Mouse (Mus musculus) limb, embryonic 11.5 days (tissue): ENCODE results near the gene Gast. TPM values are rescaled to one million over a fixed set of nuclear protein-coding genes. Genes with fewer than 3 reads are reported as not detected.

Experiments
- ATAC-seq: fragments of 200-750 bp; cut with Nextera tagmentation; 2 replicates; pipeline ENCODE4 v1.8.0; 2017; ENCODE audit warnings: low read depth; ENCODE audit not compliant: insufficient number of reproducible peaks, low FRiP score, low TSS enrichment
- DNase-seq: peaks from one replicate; pipeline ENCODE4 v3.0.0-alpha.2; 2015; ENCODE audit warnings: low spot score
- H3K27ac ChIP-seq: fragments of 300-500 bp; sonication (generic); replicated peaks from 2 replicates; pipeline ENCODE4 v1.5.1; 2014; ENCODE audit warnings: low read depth, mild to moderate bottlenecking, low read length
- H3K27me3 ChIP-seq: fragments of 300-500 bp; sonication (generic); 2 replicates; pipeline ENCODE4 v1.6.1; 2014; ENCODE audit warnings: mild to moderate bottlenecking, low read length, mixed read lengths; ENCODE audit not compliant: control insufficient read depth, insufficient read depth
- H3K36me3 ChIP-seq: fragments of 300-500 bp; sonication (generic); 2 replicates; pipeline ENCODE4 v1.6.1; 2014; ENCODE audit warnings: mild to moderate bottlenecking, low read length, moderate library complexity, mixed read lengths; ENCODE audit not compliant: control insufficient read depth, insufficient read depth
- H3K4me1 ChIP-seq: fragments of 300-500 bp; sonication (generic); 2 replicates; pipeline ENCODE4 v1.6.1; 2014; ENCODE audit warnings: low read length, mixed read lengths; ENCODE audit not compliant: control insufficient read depth, insufficient read depth
- H3K4me2 ChIP-seq: fragments of 300-500 bp; sonication (generic); 2 replicates; pipeline ENCODE4 v1.6.1; 2014; ENCODE audit warnings: low read depth, mild to moderate bottlenecking, moderate library complexity; ENCODE audit not compliant: severe bottlenecking
- H3K4me3 ChIP-seq: fragments of 300-500 bp; sonication (generic); 2 replicates; pipeline ENCODE4 v1.5.1; 2014; ENCODE audit warnings: low read depth, low read length
- H3K9ac ChIP-seq: fragments of 300-500 bp; sonication (generic); 2 replicates; pipeline ENCODE4 v1.6.1; 2014; ENCODE audit warnings: mild to moderate bottlenecking, low read length
- H3K9me3 ChIP-seq: fragments of 300-500 bp; sonication (generic); 2 replicates; pipeline ENCODE4 v1.6.1; 2016; ENCODE audit warnings: low read length; ENCODE audit not compliant: control insufficient read depth
- WGBS: fragments of 180-500 bp; shearing (Covaris S2); extraction: QIAGEN DNeasy Blood & Tissue Kit; methylation state at CpG from one replicate; pipeline ENCODE4 v1.1.7; 2014; 5-methylcytosine and 5-hydroxymethylcytosine counted together
- polyA plus RNA-seq: library from polyadenylated mRNA; unstranded; fragments of >200 nt; fragmentation: Nextera tagmentation; extraction: Ambion mirVana; gene quantifications from 2 replicates; pipeline ENCODE4 v1.2.1, GENCODE M21; 2014

Gast gene
- polyA plus RNA-seq: not detected in 2 replicates

DNA sequence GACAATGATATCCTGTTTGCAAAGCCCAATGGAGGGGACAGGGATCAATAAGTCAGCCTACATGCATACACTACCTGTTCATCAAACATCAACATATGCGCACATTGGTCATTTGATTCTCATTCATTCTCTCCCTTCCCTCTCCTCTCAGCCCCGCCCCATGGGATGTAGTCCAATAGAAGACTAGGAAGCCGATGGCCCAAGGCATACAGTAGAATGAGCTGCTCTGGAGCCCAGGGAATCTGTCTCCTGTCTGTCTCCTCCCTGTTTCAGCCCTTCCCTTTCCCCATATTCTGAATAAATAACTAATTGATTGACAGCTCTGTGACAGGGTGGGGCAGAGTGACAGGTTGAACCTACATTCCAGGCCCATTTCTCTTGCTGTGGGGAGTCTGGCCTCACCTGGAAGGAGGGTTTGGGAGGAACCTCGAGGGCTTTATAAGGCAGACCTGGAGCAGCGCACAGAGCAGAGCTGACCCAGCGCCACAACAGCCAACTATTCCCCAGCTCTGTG lies at the start of gene Gast:
Gene Gast (plus strand): TSS at position 464 of the 514 bp plus-strand sequence.
- Histone ChIP-seq H3K9ac (no peak within 1 kb of the TSS), H3K4me3 (no peak within 1 kb of the TSS), H3K4me1 (0 out of 2 replicates have a peak, but pooled peaks cover 8% of the 10 kb centered on the region), H3K4me2 (no peak within 1 kb of the TSS), H3K9me3 (no peaks in the 10 kb centered on the region), H3K27me3 (no peaks in the 10 kb centered on the region), H3K27ac (no peak within 1 kb of the TSS), H3K36me3 (no peaks in the 10 kb centered on the region)
- 78% methylated on average over 6 of the region's 6 CpGs for WGBS
- ATAC-seq (no peak), DNase-seq (no peak)

DNA sequence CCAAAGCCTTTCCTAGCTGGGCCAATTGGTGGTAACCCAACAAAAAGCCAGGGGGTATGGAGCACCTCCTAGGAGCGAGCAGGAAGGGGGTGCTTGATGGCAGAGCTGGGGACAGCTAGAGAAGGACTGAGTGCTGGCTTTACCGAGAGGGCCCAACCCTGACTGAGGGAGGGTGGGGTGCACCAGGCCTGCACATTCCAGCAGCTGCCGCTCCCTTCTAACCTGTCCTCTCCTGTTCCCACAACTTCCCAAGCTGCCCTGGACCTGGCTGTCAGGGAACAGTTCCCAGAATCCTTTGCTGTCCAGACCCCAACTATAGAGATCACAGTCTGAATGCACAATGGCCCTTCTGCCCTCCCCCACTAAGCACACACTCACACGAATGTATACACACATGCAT lies 49.2 kb upstream of the Gast start:
- H3K9ac ChIP-seq: no peak overlapping the region; the same call in 1 of the 2 replicates

DNA sequence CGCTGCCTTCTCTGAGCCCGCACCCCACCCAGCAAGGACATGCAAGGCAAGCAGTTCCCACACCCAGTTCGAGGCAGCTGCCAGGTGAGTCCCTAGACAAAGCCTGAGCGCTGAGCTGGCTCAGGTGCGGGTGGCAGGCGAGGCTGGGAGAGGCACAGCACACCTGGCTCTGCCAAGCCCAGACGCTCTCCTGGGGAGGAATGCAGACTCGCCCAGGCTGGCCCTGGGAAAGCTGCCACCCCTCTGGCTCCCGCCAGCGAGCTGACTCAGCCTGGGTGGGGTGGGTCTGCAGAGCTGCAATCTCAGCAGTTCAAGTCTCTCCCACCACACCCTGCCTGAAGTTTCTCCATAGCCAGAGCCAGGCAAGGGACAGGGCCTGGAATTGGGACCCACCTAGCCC lies 47.2 kb upstream of the Gast start:
- DNase-seq: no peak
- Histone ChIP-seq H3K4me3 (no peak overlapping the region), H3K4me1 (no peaks in the 10 kb centered on the region), H3K4me2 (no peak overlapping the region), H3K9ac (no peak overlapping the region), H3K27me3 (no peaks in the 10 kb centered on the region), H3K9me3 (no peaks in the 10 kb centered on the region), H3K27ac (no peak overlapping the region), H3K36me3 (no peaks in the 10 kb centered on the region)
- WGBS: 37% methylated on average over 10 of the region's 10 CpGs
- ATAC-seq: no peak

More for the DNA sequence above, 49.2 kb upstream of the Gast start:
- Histone ChIP-seq H3K9me3 (no peaks in the 10 kb centered on the region), H3K4me2 (no peak overlapping the region), H3K4me3 (no peak overlapping the region), H3K27ac (no peak overlapping the region), H3K4me1 (no peaks in the 10 kb centered on the region), H3K36me3 (no peaks in the 10 kb centered on the region), H3K27me3 (no peaks in the 10 kb centered on the region)
- ATAC-seq: no peak
- DNase-seq: no peak
- WGBS: 80% methylated on average over 4 of the region's 4 CpGs

DNA sequence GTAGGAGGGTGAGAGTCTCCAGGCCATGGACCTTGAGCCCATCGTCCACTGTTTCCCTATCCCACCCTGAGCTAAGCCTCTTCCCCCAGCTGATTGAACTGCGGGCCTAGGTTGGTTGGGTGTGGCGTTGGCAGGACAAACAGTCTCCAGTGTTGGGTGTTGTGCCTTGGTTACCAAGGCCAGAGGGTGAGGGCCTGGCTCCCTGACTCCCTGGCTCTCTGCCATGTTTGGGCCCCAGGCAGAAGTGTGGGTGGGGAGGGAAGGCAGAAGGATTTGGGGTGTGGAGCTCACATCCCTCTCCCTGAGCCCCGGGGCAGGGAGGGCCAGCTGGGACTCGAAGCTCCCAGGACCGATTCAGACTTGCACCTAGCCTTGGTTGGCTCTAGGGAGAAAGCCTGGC lies 45.3 kb upstream of the Gast start:
- Histone ChIP-seq H3K36me3 (no peaks in the 10 kb centered on the region), H3K4me3 (no peak overlapping the region), H3K9me3 (no peaks in the 10 kb centered on the region), H3K4me2 (no peak overlapping the region), H3K27me3 (no peaks in the 10 kb centered on the region), H3K4me1 (no peaks in the 10 kb centered on the region), H3K27ac (no peak overlapping the region), H3K9ac (no peak overlapping the region)
- no peak for DNase-seq
- ATAC-seq: no peak
- 84% methylated on average over 6 of the region's 6 CpGs for WGBS

DNA sequence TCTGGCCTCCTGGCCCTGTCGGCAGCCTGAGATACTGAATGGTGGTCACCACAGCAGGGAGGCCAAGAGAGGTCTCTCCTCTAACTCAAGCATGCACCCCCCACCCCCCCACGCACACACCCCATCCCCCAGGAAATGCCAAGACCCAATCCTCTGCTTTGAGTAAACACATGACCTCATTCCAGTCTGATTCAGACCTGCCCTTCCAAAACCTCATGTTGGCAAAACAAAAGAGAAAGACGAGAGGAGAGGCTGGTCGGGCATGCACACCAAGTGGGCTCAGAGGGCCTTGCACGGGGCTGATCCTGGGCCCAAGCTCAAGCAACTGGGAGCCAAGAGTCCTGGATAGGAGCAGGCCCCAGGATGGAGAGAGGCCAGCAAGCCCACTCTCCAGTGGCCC lies 44.0 kb upstream of the Gast start:
- whole genome bisulfite sequencing: 71% methylated on average over 5 of the region's 5 CpGs
- no peak for DNase-seq
- ATAC-seq: no peak
- H3K9ac ChIP-seq: no peak overlapping the region
- H3K27ac ChIP-seq: no peak overlapping the region
- H3K4me3 ChIP-seq: no peak overlapping the region
- no peaks in the 10 kb centered on the region for H3K4me1 ChIP-seq
- no peak overlapping the region for H3K4me2 ChIP-seq
- no peaks in the 10 kb centered on the region for H3K36me3 ChIP-seq
- H3K27me3 ChIP-seq: no peaks in the 10 kb centered on the region
- no peaks in the 10 kb centered on the region for H3K9me3 ChIP-seq

DNA sequence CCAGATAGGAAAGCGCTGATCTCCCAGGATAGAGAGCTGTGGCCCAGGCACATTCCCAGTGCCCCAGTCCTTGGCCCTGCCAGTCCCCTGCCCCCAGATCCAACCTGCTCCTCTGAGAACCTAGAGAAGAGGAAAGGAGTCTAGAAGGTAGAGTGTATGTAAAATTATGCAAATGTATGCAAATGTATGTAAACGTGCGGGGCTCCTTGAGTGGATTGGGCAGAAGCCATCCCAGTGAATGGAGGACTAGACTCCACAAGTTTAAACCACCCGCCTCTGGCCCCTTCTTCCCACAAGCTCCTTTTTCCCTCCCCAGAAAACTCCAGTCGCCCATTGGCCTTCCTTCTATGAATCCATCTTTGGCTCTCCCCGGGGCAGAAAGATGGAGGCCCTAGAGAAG lies 41.3 kb upstream of the Gast start:
- Histone ChIP-seq H3K9me3 (no peaks in the 10 kb centered on the region), H3K27ac (no peak overlapping the region), H3K36me3 (no peaks in the 10 kb centered on the region), H3K9ac (no peak overlapping the region), H3K4me3 (no peak overlapping the region), H3K27me3 (no peaks in the 10 kb centered on the region), H3K4me2 (no peak overlapping the region), H3K4me1 (no peaks in the 10 kb centered on the region)
- DNase-seq (no peak), ATAC-seq (no peak)
- 62% methylated on average over 6 of the region's 6 CpGs for whole genome bisulfite sequencing

DNA sequence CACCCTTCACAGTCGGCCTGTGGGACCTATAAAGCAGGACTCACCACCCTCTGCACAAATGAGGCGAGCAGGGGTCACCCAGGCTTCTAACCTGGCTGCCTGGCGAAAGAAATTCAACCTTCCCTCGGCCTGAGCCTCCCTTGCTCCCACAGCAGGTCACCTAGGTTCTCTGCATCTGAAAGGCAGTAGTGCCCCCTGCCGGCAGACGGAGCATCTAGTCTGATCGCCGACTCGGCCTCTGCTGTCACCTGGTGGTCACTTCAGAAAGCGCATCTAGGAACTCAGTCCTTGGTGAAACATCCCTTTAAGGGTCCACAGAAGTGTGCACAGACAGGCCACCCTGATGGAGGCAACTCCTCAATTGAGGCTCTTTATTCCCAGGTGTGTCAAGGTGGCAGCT lies 38.9 kb upstream of the Gast start:
- H3K4me1 ChIP-seq: no peaks in the 10 kb centered on the region
- no peak overlapping the region for H3K4me3 ChIP-seq
- H3K9me3 ChIP-seq: no peaks in the 10 kb centered on the region
- peak; percentile 96 for DNase-seq
- no peak overlapping the region for H3K4me2 ChIP-seq
- H3K9ac ChIP-seq: no peak overlapping the region
- H3K27ac ChIP-seq: no peak overlapping the region
- ATAC-seq: no peak
- no peaks in the 10 kb centered on the region for H3K27me3 ChIP-seq
- no peaks in the 10 kb centered on the region for H3K36me3 ChIP-seq
- WGBS: 7% methylated on average over 10 of the region's 10 CpGs

DNA sequence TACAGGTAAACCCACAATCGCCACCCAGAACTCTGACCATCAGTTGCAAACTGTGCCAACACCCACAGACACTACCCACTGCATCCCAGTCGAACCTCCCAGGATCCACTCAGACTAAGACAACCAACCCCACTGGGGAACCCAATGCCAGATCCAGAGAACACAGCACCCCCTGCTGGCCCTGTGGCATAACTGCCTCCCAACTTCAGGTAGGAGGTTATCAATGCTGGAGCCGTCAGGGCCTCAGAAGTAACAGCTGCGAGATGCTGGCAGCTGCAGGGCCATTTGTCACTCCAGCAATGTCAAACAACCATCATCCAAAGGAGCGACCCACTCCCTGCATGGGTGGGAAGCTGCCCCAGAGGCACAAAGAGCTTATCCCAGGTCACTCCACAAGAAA lies 36.4 kb upstream of the Gast start:
- DNase-seq (no peak), ATAC-seq (no peak)
- Histone ChIP-seq H3K4me3 (no peak overlapping the region), H3K4me1 (no peaks in the 10 kb centered on the region), H3K27me3 (no peaks in the 10 kb centered on the region), H3K27ac (no peak overlapping the region), H3K4me2 (peak overlapping the region; percentile 24; the same call in 1 of the 2 replicates), H3K36me3 (no peaks in the 10 kb centered on the region), H3K9ac (no peak overlapping the region), H3K9me3 (no peaks in the 10 kb centered on the region)
- WGBS: 38% methylated on average over 5 of the region's 5 CpGs
